Mouse (Mus musculus) urinary bladder, postnatal 14 days (tissue): Measurements from ENCODE around the gene Lmtk3.

Source experiments
- DNase-seq: peaks from one replicate; pipeline ENCODE4 v3.0.0; 2021; ENCODE audit warnings: low spot score

Lmtk3 gene

DNA sequence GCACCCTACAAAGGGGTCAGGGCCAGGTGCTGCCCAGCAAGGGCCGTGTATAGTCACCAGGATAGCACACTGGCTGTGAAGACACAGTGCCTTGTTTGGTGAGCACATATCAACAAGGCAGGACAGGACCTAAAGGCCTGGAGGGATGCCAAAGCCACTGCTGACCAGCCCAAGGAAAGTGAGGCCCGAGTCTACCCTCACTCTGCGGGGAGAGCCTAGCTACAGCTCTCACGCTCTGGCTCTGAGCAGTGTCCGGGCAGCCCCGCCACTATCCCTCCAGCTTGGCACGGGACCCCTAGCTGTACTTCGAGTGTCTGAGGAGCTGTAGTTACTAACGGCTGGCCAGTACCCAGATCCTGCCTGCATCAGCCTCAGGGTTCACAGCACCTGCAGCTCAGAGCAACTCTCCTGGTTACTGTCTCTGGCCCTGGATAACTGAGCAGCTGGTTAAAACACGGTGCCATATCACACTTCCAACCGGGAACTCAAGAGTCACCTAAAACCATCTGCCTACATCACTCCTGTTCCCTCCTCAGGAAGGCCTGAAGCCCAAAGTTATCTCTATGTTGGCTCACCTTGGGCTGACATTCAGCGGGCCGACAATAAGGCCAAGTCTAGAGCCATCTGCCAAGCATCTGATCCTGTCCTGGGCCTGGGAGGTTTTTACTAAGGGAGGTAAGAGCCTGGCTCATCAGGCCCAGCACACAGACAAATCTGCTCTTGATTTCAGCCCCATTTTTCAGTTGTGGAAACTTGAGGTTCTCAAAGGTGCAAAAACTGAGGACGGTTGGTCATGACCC is 25.9 kb downstream of the Lmtk3 start:
- DNase-seq = no peak

DNA sequence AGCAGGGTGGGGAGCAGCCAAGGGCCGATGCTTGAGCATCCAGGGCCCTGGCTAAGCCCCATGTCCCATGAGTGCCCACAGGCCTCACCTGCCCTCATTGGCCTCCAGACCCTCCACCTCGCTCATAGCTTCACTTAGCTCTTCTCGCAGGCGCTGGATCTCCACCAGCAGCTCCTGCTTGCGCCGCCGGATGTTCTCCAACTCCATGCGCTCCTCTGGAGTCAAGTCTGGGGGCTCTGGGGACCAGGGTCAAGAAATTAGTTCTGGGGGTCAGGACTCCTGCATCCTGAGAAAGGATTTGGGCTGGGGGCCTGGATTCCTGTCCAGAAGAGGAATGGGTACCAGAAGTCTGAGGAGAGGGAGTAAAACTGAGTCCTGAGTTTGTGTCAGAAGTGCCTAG is 29.4 kb downstream of the Lmtk3 start:
- DNase-seq = no peak

DNA sequence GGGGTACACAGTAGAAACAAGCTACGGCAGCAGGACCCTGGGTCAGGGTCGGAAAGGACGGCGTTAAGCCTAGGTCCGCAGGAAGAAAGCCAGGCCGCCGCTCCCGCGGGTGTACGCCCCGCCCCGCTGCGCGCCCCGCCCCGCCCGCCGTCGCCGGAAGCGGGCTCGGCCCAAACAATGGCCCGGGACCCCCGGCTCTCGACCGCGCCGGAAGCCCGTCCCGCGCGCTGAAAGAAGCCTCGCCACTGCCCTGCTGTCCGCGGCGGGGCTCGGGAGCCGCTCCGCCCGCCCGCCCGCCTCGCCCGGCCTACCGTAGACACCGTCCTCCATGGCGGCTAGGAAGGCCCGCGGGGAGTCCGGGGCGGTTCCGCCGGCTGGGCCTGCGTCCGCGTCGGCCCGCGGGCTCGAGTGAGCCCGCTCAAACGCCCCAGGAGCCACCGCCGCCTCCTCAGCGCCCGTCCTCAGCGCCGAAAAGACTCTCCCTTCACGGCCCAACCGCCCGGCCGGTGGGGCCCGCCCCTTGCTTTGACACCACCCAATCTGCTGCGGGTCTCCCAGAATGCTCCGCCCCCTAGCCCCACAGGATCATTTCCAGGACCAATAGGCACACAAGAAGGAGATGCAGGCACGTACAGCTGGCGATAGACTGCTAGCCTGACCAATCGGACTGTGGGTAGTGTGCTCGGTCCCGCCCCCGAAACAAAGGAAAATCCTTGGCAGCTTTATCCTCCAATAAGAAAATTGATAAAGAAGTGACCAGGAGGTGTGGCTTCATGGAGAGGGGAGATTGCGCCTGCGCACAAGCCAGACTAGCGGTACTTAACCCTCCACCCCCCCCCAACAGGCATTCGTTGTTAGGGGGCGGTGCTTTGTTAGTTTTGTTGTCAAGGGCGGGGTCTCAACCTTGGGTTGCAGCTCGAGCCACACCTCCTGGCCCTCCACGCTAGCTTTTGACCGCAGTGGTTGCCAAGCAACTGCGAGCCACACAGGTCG is 30.5 kb downstream of the Lmtk3 start, which contains the start of gene Cyth2:
Cyth2 (minus strand) TSS at position 795 of the 993 bp plus-strand sequence.
- peak; percentile 99 for DNase-seq

DNA sequence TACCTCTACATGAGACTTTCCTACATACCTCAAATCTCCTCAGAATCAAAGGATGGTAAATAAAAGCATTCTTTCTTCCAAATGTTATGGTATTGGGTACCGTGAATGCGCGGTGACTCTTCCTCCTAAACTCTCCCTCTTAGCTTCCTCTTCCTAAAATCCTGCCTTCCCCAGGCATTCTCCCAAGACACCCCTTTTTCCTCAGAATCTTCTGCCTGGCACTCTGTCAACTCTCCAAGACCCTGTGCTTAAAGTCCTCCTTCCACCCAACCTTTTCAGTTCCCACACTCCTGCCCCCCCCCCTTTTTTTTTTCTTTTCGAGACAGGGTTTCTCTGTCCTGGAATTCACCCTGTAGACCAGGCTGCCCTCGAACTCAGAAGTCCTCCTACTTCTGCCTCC is 31.3 kb downstream of the Lmtk3 start:
- DNase-seq = no peak

DNA sequence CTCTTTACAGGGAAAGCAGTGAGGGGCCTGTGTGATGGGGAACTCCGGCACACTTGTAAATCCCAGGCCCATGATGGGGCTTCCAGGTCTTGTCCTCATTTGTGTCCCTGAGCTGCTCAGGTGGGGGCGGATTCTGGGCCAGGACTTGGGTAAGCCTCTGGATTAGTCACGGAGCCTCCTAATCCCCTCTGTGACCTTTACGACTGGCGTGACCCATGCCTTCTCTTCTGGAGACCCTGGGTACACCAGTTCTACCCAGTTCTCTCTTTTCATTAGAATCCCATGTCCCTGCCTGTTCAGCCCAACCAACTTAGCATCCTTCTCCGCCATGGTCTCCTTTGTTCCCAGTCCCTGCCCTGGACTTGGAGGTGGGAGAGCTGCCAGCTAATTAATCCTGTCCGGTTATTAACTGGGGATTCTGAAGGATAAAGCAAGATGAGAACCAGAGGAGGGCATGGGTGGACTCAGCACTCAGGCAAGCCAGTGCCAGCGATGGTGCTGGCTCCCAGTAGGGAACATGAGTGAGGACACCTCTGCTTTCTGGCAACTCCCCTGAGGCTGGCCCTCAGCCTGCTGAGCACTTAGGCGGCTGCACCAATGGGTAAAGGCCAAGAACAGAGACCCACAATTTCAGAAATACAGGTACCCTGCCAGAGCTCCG is 31.9 kb downstream of the Lmtk3 start:
- no peak for DNase-seq

DNA sequence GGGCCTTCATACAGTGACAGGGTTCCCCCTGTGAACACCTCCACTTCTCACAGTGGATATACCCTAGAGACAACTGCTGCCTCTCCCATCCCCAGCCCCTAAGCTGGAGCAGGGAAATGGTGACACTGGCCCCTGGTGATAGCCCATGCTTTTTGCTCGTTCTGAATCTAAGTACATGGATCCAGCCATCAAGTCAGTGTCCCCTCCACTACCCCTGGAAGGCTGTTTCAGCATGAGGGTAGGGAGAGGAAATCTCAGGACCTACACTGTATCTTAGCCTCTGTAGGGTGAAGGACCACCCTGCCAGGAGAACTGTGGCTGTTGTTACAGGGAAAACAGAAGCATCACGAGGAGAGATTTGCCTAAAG is 32.4 kb downstream of the Lmtk3 start:
- no peak for DNase-seq

DNA sequence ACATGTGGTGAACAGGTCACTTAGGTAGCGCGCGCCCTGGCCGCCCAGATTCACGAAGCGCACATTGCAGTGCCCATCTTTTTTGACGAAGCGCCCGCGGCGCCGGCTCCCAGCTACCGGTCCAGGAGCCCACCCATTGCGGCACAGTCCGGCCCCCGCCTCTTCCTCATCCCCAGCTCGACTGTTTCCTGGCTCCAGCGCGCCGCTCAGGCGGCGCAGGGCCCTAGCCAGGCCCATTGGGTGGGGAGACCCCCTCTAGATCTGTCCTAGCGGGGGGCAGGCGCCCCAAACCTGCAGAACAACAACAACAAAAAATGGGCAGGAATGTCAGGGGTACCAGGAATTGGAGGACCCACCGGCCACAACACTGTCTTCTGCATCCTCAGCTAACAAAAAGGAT is 36.3 kb downstream of the Lmtk3 start:
- no peak for DNase-seq

DNA sequence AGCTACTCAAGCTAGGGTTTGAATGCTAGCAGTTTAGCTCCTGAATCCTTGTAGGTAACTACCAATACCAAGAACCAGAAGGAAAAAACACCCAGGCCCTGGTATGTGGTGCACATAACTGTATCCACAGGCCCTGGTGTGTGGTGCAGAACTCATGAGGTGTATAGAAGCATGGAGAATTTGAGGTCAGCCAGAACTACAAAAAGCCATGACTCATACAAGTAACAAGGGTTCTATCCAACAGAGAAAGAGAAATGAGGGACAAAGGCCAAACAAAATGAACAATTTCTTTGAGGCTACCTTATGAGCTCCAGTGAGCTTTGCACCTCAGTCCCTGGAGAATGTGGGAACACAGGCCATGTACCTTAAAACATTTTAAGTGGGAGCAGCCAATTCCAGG is 37.4 kb downstream of the Lmtk3 start:
- DNase-seq = no peak

DNA sequence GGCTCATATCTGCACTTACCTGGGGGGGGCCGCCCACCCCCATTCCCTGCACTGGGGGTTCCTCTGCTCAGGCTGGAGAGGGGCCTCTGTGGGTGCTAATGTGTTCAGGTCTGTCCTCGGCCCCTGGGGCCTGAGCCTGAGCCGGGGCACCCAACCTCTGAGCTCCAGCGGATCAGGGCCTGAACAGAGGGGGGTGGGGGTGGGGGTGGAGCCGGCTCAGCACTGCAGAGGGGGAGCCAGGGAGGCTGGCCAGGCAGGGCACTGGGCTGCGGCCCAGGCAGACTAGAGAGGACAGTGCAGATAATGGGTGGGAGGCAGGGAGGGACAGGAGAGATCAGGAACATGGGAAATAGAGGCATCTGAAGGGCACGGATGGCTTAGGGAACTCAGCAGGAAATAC is 41.1 kb downstream of the Lmtk3 start, which contains the start of gene Kcnj14:
Kcnj14 (minus strand) TSS at position 185 of the 400 bp plus-strand sequence.
- DNase-seq = no peak

DNA sequence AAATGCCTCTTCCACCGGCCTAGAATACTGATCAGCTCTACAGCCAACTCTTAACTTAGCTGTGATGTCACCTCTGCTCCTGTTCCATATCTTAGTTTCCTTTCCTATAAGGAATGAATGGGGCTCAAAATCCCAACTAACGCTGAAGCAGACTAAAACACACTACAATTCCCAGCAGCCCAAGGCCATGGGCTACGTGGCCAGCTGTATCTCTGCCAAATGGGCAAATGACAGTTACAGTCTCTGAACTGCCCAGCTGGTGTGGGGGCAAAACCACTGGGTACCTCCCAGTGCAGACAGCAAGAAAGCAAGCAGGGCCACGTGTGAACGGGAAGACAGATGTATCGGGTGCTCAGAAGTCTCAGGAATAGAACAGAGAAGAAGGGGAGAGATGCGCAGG is 43.1 kb downstream of the Lmtk3 start:
- DNase-seq = no peak

DNA sequence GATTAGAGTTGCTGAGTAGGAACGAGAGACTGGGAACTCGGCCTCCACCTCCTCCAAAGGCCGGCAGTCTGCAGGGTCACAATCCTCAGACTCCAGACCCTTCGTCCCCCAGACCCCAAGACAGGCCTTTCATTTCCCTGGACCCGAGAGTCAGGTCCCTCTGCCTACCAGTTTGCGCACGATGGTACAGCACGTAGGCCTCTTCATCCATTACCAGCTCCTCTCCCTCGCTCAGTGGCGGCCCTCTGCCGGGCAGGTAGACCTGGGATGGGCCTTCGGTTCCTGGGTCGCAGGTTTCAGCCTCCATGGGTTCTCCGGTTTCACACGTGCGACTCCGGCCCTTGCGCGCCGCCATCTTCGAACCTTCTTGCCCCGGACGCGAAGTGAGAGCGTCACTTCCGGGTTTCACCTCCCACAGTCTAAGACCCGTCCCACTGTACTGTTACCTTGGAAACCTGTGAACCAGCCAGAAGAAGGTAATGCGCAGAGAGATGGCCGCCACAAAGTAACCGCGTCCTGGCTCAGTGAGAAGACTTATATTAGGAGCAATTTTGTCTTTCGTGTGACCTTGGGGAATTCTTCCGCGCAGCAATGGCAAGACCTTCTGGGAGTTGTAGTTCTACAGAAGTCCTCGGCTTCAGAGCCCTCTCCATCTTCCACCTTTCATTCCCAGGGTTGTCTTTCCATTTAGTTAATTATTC is 47.0 kb downstream of the Lmtk3 start, which contains the start of gene Grwd1:
Grwd1 (minus strand) TSS at position 518 of the 701 bp plus-strand sequence.
- DNase-seq = peak; percentile 81

DNA sequence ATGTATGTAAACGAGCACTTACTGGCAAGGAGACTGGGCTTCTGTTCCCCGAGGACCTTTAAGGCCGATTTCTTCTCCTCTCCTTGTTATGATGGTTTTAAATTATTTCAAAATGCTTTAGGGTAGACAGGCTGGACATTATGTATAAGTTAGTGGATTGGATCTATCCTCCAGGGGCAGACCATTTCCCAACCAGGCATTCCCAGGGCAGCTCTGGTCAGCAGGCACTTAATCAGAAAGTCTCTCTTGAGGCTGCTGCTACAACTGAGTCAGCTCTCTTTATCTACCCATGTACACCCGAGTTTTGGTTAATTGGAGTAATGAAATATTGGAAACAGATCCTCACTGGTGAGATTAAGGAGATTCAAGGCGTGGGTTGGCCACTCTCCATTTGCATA is 47.6 kb downstream of the Lmtk3 start:
- no peak for DNase-seq

DNA sequence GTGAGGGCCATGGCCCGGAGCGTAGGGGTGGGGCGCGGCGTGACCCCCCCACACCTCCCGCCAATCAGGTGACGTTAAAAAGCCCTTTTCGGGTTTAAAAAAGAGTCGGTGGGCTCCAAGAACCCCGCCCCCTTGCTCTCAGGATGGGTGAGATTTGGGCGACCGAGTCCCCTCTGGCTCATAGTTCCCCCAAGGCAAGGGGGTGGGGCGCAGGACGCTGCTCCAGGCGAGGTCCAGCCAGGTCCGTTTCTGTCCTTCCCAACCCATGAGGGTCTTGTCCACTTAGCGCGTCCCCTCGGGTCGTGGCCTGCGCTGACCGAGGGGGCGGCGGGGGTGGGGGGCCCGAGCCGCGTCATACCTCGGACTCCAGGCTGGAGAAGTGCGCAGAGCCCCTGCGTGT is 48.9 kb downstream of the Lmtk3 start:
- DNase-seq = no peak

DNA sequence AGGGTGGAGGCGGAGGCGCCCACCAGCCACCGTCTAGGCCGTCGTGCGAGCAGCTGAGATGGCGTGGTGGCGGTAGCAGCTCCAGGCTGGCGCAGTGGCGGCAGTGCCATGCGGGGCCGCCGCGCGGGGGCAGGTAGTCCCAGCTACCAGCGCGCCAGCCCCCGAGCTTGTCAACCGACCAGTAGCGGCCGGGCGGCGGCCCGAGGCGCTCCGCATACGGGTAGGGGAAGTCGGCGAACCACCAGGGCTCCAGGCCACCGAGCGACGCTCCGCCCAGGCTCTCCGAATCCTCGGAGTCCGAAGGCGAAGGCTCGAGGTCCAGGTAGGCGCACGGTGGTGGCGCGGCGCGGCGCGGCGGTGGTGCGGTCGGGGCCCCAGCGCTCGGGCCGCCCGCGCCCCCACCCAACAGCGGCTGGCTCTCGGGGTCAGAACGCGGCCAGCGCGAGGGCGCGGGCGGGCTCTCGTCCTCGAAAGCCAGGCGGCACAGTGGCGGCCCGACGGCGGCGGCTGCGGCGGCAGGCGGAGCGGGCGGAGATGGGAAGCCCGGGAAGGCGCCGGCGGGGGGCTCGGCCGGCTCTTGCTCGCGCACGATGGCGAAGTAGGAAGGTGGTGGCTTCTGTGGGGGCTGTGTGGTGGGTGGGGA is 49.7 kb downstream of the Lmtk3 start:
- DNase-seq = no peak

DNA sequence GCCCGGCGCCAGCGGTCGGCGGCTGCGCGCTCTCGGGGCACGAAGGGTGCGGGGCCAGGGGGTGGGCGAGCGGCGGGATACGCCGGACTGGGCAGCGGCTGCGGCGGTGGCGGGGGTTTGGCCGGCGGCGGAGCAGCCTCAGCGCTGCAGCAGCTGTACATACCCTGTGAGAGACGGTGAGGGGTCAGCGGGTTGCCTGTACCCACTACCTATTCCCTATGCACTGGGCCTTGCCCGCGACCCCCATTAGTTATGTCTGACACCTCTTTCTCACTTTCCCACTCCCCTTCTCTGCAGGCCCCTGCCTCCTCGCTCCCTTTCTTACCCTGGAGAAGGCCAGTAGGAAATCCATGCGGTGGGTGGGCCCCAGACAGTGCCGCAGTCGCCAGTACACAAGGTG is 50.4 kb downstream of the Lmtk3 start:
- no peak for DNase-seq

DNA sequence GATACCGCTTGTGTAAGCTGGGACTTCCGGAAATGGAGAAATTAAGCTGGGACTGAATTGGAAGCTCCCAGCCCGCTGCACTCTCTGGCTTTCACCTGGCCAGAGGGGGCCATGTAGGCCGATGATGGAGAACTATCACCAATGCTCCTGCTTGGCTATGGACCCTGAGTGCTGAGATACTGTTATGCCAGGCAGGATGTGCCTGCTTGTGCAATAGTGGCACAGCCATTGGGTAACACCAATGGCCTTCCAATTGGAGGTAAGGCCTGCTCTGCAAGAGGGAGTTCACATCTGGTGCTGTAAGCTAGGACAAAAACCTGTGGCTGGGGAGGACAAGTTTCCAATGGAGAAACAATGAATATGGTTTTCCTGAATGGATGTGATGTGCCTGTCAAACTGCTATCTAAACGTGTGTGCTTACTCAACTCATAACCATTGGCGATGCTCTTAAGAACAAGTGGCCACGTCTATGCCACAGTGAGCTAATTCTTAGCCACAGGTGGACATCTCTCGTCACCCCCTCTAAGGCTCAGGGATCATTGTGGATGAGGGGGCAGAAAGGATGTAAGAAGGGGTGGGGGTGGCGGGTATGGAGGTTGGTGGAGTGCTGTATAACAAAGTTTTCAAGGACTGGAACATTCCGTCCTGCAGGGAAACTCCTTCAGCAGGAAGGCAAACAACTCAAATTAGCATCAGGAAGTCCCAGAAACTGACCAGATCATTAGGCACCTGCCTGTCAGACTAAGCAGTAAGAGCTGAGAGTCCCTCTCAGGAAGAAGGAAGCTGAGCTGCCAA is 59.6 kb downstream of the Lmtk3 start:
- no peak for DNase-seq

DNA sequence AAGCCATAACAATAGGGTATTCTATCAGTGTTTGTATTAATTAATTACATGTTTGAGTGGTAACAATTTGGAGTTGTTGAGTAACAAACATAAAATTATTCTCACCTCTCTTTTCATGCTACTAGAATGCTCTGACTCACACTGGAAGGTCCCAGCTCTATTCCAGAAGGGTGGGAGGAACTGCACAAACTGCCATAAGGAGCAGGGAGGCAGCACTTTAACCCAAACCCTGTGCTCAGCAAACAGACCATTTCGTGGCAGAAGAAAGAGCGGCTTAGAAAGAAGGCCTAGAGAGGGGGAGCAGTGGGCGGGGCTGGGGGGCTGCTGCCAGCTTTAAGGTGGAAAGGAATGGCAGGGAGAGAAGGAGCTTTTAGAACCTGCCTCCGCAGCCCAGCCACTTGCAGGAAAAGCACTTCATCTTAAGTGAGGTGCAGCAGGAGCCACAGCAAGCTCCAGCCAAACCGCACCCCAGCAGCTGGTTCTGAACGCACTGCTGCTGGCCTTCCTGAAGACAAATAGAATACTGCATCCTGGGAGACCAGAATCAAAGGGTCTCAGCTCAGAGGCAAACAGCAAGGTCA is 65.0 kb downstream of the Lmtk3 start:
- DNase-seq = no peak

DNA sequence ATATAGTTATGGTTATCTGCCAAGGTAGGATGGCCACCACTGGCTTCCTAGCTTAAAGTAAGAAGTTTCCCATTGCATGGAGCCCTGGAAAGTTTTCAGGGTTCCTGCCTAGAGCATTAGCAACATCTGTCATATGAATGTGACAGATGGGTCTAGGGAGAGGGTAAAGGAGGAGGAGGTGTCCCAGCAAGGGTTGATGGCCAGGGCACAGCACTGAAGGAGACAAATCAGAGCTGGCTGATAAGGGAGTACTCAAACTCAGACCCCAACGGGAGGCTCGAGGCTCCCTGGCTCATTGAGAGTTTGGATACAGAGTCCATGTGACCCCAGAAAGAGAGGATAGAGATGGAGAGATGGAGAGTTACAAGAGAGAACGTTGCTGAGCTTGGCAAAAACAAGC is 67.1 kb downstream of the Lmtk3 start:
- DNase-seq = no peak

DNA sequence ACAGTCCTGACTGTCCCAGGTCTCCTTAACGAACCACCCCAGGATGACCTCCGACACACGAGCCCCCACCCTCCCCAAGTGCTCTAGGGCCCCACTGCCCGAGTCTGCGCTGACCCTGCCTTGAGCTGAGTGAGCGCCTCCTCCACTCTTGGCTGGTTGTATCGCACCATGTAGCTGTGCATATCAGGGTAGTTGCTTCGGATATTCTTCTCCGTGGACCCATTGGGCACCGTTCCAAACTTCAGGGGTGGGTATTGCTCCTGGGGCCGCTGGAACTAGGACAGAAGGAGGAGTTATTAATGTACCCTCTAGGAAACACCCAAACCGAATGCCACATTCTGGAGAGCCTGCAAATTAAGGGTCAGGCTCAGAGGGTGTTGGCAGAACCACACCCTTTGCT is 69.6 kb downstream of the Lmtk3 start:
- DNase-seq = no peak
